Mouse (Mus musculus) ovary, postnatal 14 days (tissue): ENCODE data around the gene Gm49391.
"Not testable (repeated sequence)": the region's sequence is repeated elsewhere in the genome, so short reads cannot be mapped to it uniquely, and the experiment has no call there.

Source experiments
- DNase-seq: peaks from one replicate; pipeline ENCODE4 v3.0.0; 2022; ENCODE audit warnings: low spot score

Gene Gm49391

GRCm38 (mm10) chr13:60936500-60936901, at the start of gene Gm49391, which contains the start of gene Ctla2a:
Gene Gm49391, minus strand, starts transcription at chr13:60936571.
Gene Ctla2a, minus strand, starts transcription at chr13:60936625.
- DNase-seq, result no peak

GRCm38 (mm10) chr13:60972319-60972718, 35.9 kb upstream of the Gm49391 start:
- DNase-seq, result not testable (repeated sequence)

GRCm38 (mm10) chr13:60963985-60964384, 27.6 kb upstream of the Gm49391 start:
- DNase-seq, result not testable (repeated sequence)

- DNase-seq, result no peak
Measured at GRCm38 (mm10) chr13:60961706-60962105, 25.3 kb upstream of the Gm49391 start.

DNA sequence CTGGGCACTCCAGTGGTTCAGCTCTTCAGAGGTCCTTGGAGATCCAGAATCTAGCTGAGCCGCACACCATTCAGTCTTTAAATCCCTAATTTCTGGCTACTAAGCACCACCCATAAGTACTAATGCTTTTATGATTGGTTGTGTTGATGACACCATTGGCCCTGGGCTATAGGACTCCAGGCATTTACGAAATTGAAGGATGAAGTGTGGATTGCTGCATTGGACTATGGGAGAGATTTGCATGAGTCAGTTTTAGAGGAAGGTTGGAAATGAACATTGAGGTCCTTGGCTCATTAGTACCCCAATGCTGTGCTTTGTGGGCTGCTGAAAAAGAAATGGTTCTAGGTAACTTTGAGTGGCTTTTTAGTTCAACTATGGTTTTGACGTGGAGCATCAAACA, 5.5 kb upstream of the Gm49391 start, which contains the start of gene Tpbpa:
TSS of gene Tpbpa (minus strand) at position 101 of the 400 bp plus-strand sequence.
- not testable (repeated sequence) for DNase-seq

GRCm38 (mm10) chr13:60935490-60935889, 881 bp downstream of the Gm49391 start, which contains the start of gene Gm49393:
Gene Gm49393, minus strand, starts transcription at chr13:60935590.
- DNase-seq, result not testable (repeated sequence)

- DNase-seq, result not testable (repeated sequence)
Measured at GRCm38 (mm10) chr13:60904780-60905179, 31.6 kb downstream of the Gm49391 start, which contains the start of gene Tpbpb. Gene Tpbpb, minus strand, starts transcription at chr13:60904880.

DNA sequence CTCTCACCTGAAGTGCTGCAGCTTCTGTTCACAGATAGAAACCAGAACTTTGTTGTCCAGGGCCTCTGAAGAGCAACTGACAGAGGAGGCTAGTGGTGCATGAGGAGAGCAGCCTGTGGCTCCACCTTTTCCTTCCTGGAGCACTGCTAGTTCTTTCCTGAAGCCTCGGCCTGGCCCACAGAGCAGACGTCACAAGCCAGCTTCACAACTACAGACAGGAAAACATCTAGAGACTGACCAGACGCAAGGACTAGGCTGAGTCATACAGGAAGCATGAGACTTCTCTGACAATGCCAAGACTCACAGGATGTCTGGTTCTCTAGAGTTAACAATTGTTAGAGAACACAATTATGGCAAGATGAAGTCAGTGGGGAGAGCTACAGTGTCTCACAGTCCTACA, 39.0 kb downstream of the Gm49391 start, which contains the start of gene Ctla2b:
TSS of gene Ctla2b (minus strand) at position 120 of the 400 bp plus-strand sequence.
- DNase-seq, result no peak

- DNase-seq, result not testable (repeated sequence)
Measured at GRCm38 (mm10) chr13:60896794-60897193, 39.6 kb downstream of the Gm49391 start, which contains the start of gene Gm49392. Gene Gm49392, minus strand, starts transcription at chr13:60896894.

GRCm38 (mm10) chr13:60895406-60896160, 40.8 kb downstream of the Gm49391 start:
- no peak for DNase-seq

DNA sequence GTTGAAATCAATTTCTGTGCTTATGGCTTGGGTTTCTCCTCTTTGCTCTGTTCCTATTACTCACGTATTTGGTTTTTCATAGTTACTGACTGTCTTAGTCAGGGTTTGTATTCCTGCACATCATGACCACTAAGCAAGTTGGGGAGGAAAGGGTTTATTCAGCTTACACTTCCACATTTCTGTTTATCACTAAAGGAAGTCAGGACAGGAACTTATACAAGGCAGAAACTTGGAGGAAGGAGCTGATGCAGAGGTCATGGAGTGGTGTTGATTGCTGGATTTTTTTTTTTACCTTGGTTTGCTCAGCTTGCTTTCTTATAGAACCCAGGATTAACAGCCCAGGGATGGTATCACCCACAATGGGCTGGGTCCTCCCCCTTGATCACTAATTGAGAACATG, 44.1 kb downstream of the Gm49391 start:
- no peak for DNase-seq

DNA sequence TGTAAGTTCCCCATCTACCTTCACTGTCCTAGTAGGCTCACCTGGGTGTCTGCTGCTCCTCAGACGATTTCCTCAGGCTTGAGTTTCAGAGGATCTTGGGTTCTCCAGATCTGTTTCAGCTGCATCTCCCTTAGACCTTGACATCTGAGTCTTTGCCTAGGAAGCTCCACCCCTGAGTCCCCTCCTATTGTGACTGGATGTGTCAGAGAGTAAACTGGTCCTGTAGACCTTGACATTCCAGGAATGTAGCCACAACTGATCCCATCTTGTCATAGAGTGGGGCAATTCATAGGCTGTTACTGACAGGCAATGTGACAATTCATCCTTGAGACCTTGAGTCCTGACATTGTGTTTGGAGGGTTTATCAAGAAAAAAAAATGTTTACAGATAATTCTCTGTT, 72.1 kb downstream of the Gm49391 start, which contains the start of gene 4930486L24Rik:
TSS of gene 4930486L24Rik (minus strand) at position 195 of the 400 bp plus-strand sequence.
- DNase-seq, result no peak

DNA sequence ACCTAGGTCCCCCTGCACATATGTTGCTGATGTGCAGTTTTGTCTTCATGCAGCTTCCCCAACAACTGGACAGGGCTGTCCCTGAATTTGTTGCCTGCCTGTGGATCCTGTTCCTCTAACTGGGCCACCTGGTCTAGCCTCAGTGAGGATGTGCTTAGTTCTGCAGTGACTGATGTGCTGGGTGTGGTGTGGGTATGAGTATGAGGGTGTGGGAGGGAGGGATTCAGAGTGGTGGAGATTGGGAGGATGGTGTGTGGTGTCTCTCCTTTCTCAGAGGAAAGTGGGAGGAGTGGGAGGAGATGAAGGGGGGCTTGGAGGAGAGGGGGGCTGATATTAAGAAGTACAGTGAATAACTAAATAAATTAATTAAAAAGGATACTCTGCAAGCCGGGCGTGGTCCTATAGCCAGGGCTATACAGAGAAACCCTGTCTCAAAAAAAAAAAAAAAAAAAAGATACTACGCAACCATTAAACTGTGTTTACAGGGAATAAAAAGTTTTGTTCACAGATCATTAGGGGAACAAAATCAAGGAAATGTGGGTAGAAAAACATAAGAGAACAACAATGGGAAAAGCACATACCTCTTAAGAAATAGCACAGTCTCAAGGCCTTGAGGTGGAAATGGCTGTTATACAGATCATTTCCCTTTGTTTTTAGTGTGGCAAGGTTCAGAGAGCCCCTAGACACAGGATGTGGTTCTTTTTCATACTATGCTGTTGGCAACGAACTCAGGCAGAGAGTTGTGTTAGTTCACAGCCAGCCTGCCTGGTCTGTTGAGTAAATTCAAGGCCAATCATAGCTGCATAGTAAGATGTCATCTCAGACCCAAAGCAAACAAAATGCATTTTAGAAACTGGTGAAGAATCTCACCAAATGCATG, 87.9 kb downstream of the Gm49391 start:
- no peak for DNase-seq
